Mouse (Mus musculus) forebrain, embryonic 12.5 days (tissue): ENCODE data around the gene Ush2a. TPM values are rescaled to one million over a fixed set of nuclear protein-coding genes. Genes with fewer than 3 reads are reported as not detected.
A peak's percentile ranks its signal among the peaks of the same experiment; 100 is the strongest.

Experiments
- ATAC-seq: fragments of 200-750 bp; cut with Nextera tagmentation; 2 replicates; pipeline ENCODE4 v1.8.0; 2017; ENCODE audit warnings: moderate TSS enrichment; ENCODE audit not compliant: low FRiP score
- H3K27ac ChIP-seq: fragments of 300-500 bp; sonication (generic); 2 replicates; pipeline ENCODE4 v1.5.1; 2016; ENCODE audit warnings: mild to moderate bottlenecking
- H3K27me3 ChIP-seq: fragments of 300-500 bp; sonication (generic); 2 replicates; pipeline ENCODE4 v1.6.1; 2016; ENCODE audit warnings: mild to moderate bottlenecking
- H3K36me3 ChIP-seq: fragments of 300-500 bp; sonication (generic); replicated peaks from 2 replicates; pipeline ENCODE4 v1.6.1; 2016; ENCODE audit warnings: mild to moderate bottlenecking
- H3K4me1 ChIP-seq: fragments of 300-500 bp; sonication (generic); 2 replicates; pipeline ENCODE4 v1.6.1; 2016
- H3K4me2 ChIP-seq: fragments of 300-500 bp; sonication (generic); 2 replicates; pipeline ENCODE4 v1.6.1; 2016; ENCODE audit warnings: mild to moderate bottlenecking, moderate library complexity
- H3K4me3 ChIP-seq: fragments of 300-500 bp; sonication (generic); replicated peaks from 2 replicates; pipeline ENCODE4 v1.5.1; 2016; ENCODE audit warnings: mild to moderate bottlenecking
- H3K9ac ChIP-seq: fragments of 300-500 bp; sonication (generic); 2 replicates; pipeline ENCODE4 v1.6.1; 2016; ENCODE audit warnings: mild to moderate bottlenecking
- H3K9me3 ChIP-seq: fragments of 300-500 bp; sonication (generic); 2 replicates; pipeline ENCODE4 v1.6.1; 2016
- WGBS: fragments of 180-500 bp; shearing (Covaris S2); methylation state at CpG from one replicate; pipeline ENCODE4 v1.1.7; 2016; 5-methylcytosine and 5-hydroxymethylcytosine counted together
- polyA plus RNA-seq: library from polyadenylated mRNA; unstranded; fragments of >200 nt; fragmentation: Nextera tagmentation; extraction: Ambion mirVana; gene quantifications from 2 replicates; pipeline ENCODE4 v1.2.1, GENCODE M21; 2016

Gene Ush2a
- polyA plus RNA-seq, 1 experiment from 2014 or later = 0.13 TPM

DNA sequence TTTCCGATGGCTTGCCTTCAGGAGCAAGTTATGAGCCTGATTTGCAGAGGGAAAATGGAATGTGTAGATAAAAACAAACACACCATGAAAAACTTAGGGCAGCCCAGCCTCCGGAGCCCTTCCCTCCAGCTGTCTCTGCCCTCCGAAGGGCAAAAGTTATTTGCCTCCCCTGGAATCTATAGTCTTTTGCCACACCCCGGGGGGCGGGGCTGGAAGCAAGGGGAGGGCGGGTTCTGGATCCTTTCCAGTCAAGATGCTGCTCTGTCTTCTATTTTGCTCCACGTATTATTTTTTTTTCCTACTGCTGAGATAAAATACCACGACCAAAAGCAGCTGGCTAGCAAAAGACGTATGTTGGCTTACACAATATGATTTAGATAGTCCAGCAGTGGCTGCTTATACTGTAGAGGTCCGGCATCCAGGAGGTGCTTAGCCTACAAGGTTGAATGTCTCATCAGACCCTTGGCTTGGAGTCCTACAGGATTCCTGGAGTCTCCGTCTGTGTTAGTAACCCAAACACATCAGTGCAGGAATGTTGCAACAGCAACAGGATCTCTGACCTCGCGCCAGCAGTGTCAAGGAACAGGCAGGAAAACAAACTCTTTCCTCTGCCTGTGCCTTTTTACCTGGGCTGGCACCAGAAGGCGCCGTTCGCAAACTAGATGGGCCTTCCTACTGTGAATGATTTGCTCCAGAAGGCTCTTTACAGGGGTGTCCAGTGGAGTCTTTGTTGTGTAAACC is 751.2 kb downstream of the Ush2a start:
- no peaks in the 10 kb centered on the region for H3K36me3 ChIP-seq
- ATAC-seq = no peak
- peak overlapping the region; percentile 17 for H3K4me2 ChIP-seq
- 10% methylated on average over 16 of the region's 16 CpGs for WGBS
- H3K9ac ChIP-seq = no peak overlapping the region
- H3K9me3 ChIP-seq = no peaks in the 10 kb centered on the region
- H3K27ac ChIP-seq = no peak overlapping the region
- H3K4me1 ChIP-seq = peaks cover 12% of the 10 kb centered on the region
- H3K27me3 ChIP-seq = peaks cover 31% of the 10 kb centered on the region
- no peak overlapping the region for H3K4me3 ChIP-seq

DNA sequence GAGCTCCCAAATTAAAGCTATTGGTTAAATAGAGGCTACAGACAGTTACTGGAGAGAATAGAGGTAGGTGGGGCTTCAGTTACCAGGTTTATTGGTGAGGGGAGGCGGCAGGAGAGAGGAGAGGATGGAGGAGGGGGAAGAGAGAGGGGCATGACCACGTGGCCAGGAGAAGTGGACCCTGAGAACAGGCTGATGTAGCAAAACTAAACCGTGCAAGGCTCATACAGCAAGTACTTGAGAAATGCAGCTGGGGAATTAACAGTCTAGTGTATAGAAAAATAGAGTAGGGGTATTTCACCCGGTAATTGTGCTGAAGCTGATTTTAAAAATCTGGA is 751.7 kb downstream of the Ush2a start:
- 11% methylated on average over 4 of the region's 4 CpGs for WGBS
- H3K4me3 ChIP-seq = no peak overlapping the region
- H3K27ac ChIP-seq = no peak overlapping the region
- H3K9me3 ChIP-seq = no peaks in the 10 kb centered on the region
- peak overlapping the region; percentile 17 for H3K4me2 ChIP-seq
- H3K4me1 ChIP-seq = peaks cover 12% of the 10 kb centered on the region
- peak; percentile 30; the same call in 1 of the 2 replicates for ATAC-seq
- no peaks in the 10 kb centered on the region for H3K36me3 ChIP-seq
- H3K27me3 ChIP-seq = peaks cover 31% of the 10 kb centered on the region
- no peak overlapping the region for H3K9ac ChIP-seq
